Mouse (Mus musculus): ENCODE data around the gene Trim10. TPM values are rescaled to one million over a fixed set of nuclear protein-coding genes. Genes with fewer than 3 reads are reported as not detected.
A peak's percentile ranks its signal among the peaks of the same experiment; 100 is the strongest.
"Not testable (repeated sequence)": the region's sequence is repeated elsewhere in the genome, so short reads cannot be mapped to it uniquely, and the experiment has no call there.

Trim10 gene
- total RNA-seq, 2 experiments from 2014 or later: not detected

GRCm38 (mm10) chr17:36855484-36855883 is 13.9 kb upstream of the Trim10 start:
- intact Hi-C loops (cut with DNase I; ENCODE audit: low total_unique reads): no loop called here
- DNase-seq: no peak

GRCm38 (mm10) chr17:36856236-36856635 is 13.1 kb upstream of the Trim10 start:
- intact Hi-C loops (cut with DNase I; ENCODE audit: low total_unique reads): no loop called here
- no peak for DNase-seq

GRCm38 (mm10) chr17:36858181-36858580 is 11.2 kb upstream of the Trim10 start:
- DNase-seq: no peak
- intact Hi-C loops (cut with DNase I; ENCODE audit: low total_unique reads): no loop called here

GRCm38 (mm10) chr17:36861680-36862079 is 7.7 kb upstream of the Trim10 start:
- DNase-seq: no peak
- intact Hi-C loops (cut with DNase I; ENCODE audit: low total_unique reads): no loop called here

- no peak for DNase-seq
- intact Hi-C loops (cut with DNase I; ENCODE audit: low total_unique reads): no loop called here
These were observed 2.5 kb upstream of the Trim10 start, which contains the start of gene Trim15 for GRCm38 (mm10) chr17:36866719-36867527. TSS of gene Trim15 (minus strand) at chr17:36867210.

- DNase-seq: no peak
- intact Hi-C loops (cut with DNase I; ENCODE audit: low total_unique reads): no loop called here
These were observed 538 bp upstream of the Trim10 start for GRCm38 (mm10) chr17:36868836-36869235.

GRCm38 (mm10) chr17:36869955-36870810 is 809 bp downstream of the Trim10 start:
- intact Hi-C loops (cut with DNase I; ENCODE audit: low total_unique reads): no loop called here
- peak; percentile 16 for DNase-seq

- intact Hi-C loops (cut with DNase I; ENCODE audit: low total_unique reads): no loop called here
- no peak for DNase-seq
These were observed 5.3 kb downstream of the Trim10 start for GRCm38 (mm10) chr17:36874636-36875035.

- DNase-seq: no peak
- intact Hi-C loops (cut with DNase I; ENCODE audit: low total_unique reads): no loop called here
These were observed 14.0 kb downstream of the Trim10 start for GRCm38 (mm10) chr17:36883350-36883749.

GRCm38 (mm10) chr17:36885132-36885790 is 15.9 kb downstream of the Trim10 start:
- no peak for DNase-seq

GRCm38 (mm10) chr17:36890073-36890903 is 20.9 kb downstream of the Trim10 start, which contains the start of gene Trim40:
TSS of gene Trim40 (minus strand) at chr17:36890123.
- no peak for DNase-seq
- intact Hi-C loops (cut with DNase I; ENCODE audit: low total_unique reads): no loop called here

More at GRCm38 (mm10) chr17:36885132-36885790, 15.9 kb downstream of the Trim10 start:
- intact Hi-C loops (cut with DNase I; ENCODE audit: low total_unique reads): no loop called here

- intact Hi-C loops (cut with DNase I; ENCODE audit: low total_unique reads); DNase-seq: not testable (repeated sequence)
These were observed 22.1 kb downstream of the Trim10 start for GRCm38 (mm10) chr17:36891496-36891895.

GRCm38 (mm10) chr17:36892362-36892761 is 23.0 kb downstream of the Trim10 start:
- intact Hi-C loops (cut with DNase I; ENCODE audit: low total_unique reads): no loop called here

GRCm38 (mm10) chr17:36893387-36893786 is 24.0 kb downstream of the Trim10 start:
- no peak for DNase-seq
- intact Hi-C loops (cut with DNase I; ENCODE audit: low total_unique reads): no loop called here

More at GRCm38 (mm10) chr17:36892362-36892761, 23.0 kb downstream of the Trim10 start:
- DNase-seq: no peak

- intact Hi-C loops (cut with DNase I; ENCODE audit: low total_unique reads): no loop called here
These were observed 27.2 kb downstream of the Trim10 start for GRCm38 (mm10) chr17:36896583-36896982.

GRCm38 (mm10) chr17:36897065-36897464 is 27.7 kb downstream of the Trim10 start:
- no peak for DNase-seq
- intact Hi-C loops (cut with DNase I; ENCODE audit: low total_unique reads): no loop called here

More at GRCm38 (mm10) chr17:36896583-36896982, 27.2 kb downstream of the Trim10 start:
- peak; percentile 8 for DNase-seq

- intact Hi-C loops (cut with DNase I; ENCODE audit: low total_unique reads): no loop called here
- DNase-seq: no peak
These were observed 28.3 kb downstream of the Trim10 start, which contains the start of gene Trim31 for GRCm38 (mm10) chr17:36897552-36898205. TSS of gene Trim31 (plus strand) at chr17:36898118.

GRCm38 (mm10) chr17:36899376-36899775 is 30.0 kb downstream of the Trim10 start:
- intact Hi-C loops (cut with DNase I; ENCODE audit: low total_unique reads): no loop called here

More at GRCm38 (mm10) chr17:36899376-36899775, 30.0 kb downstream of the Trim10 start:
- no peak for DNase-seq

Measured in gastrocnemius, postnatal 14 days (tissue).